Comparison of ENCODE assay signal across 8 mouse cellular contexts in genomic region chr5:53809115-53809991, GRCm38 (mm10). TPM values are rescaled to one million over a fixed set of nuclear protein-coding genes. Genes with fewer than 3 reads are reported as not detected.
DNase-seq lines count a peak whose midpoint lies in the region; ATAC-seq and TF ChIP-seq lines count a peak whose summit lies in the region.

Gene Tbc1d19 (plus strand): TSS chr5:53809606.

- H3K4me3 ChIP-seq in ES-Bruce4 (ENCODE audit: low read depth, low read length) = peak within 1 kb of the TSS; percentile 73
- H3K4me3 ChIP-seq in forebrain, embryonic 15.5 days = peak within 1 kb of the TSS; percentile 95
- peak within 1 kb of the TSS; percentile 79 for H3K4me3 ChIP-seq in liver, postnatal 0 days (ENCODE audit: low read depth, low read length)
- H3K4me3 ChIP-seq in neural tube, embryonic 13.5 days = peak within 1 kb of the TSS; percentile 84

- peak within 1 kb of the TSS; percentile 16; the same call in 1 of the 2 replicates for H3K9ac ChIP-seq in ES-Bruce4 (ENCODE audit: low read depth, poor library complexity, severe bottlenecking)
- H3K9ac ChIP-seq in forebrain, embryonic 15.5 days (replicated peaks) = peak within 1 kb of the TSS; percentile 86
- peak within 1 kb of the TSS; percentile 60 for H3K9ac ChIP-seq in liver, postnatal 0 days (replicated peaks)
- peak within 1 kb of the TSS; percentile 86 for H3K9ac ChIP-seq in neural tube, embryonic 13.5 days

- TF ChIP-seq POLR2A in ES-Bruce4 (IDR thresholded peaks at IDR 0.05; ENCODE audit: insufficient read depth, low read length) = no peak

- no peak for TF ChIP-seq EP300 in ES-Bruce4 (IDR thresholded peaks at IDR 0.05; ENCODE audit: insufficient read depth, low read depth, low read length)
- TF ChIP-seq EP300 in liver, postnatal 0 days (IDR thresholded peaks at IDR 0.05; ENCODE audit: low read depth) = no peak

- peak; percentile 99 for ATAC-seq in forebrain, embryonic 15.5 days (replicated peaks)
- ATAC-seq in liver, postnatal 0 days = peak; percentile 98
- peak; percentile 99 for ATAC-seq in neural tube, embryonic 13.5 days (ENCODE audit: low read depth)

- no peak within 1 kb of the TSS for H3K27ac ChIP-seq in ES-Bruce4 (ENCODE audit: insufficient read depth, low read length)
- H3K27ac ChIP-seq in forebrain, embryonic 15.5 days (replicated peaks) = peak within 1 kb of the TSS; percentile 64
- H3K27ac ChIP-seq in liver, postnatal 0 days (ENCODE audit: low read depth) = no peak within 1 kb of the TSS
- peak within 1 kb of the TSS; percentile 73 for H3K27ac ChIP-seq in neural tube, embryonic 13.5 days (replicated peaks)

- intact Hi-C loops in heart, postnatal 14 days (cut with DNase I) = no loop called here

- peak within 1 kb of the TSS; percentile 78 for H3K4me2 ChIP-seq in forebrain, embryonic 15.5 days (replicated peaks)
- H3K4me2 ChIP-seq in liver, postnatal 0 days (ENCODE audit: low read depth, low read length) = peak within 1 kb of the TSS; percentile 83
- H3K4me2 ChIP-seq in neural tube, embryonic 13.5 days = peak within 1 kb of the TSS; percentile 73

- no peaks in the 10 kb centered on the region for H3K4me1 ChIP-seq in ES-Bruce4 (ENCODE audit: control insufficient read depth, insufficient read depth, low read length)
- H3K4me1 ChIP-seq in forebrain, embryonic 15.5 days = peaks cover 23% of the 10 kb centered on the region
- H3K4me1 ChIP-seq in liver, postnatal 0 days (ENCODE audit: insufficient read depth) = peaks cover 7% of the 10 kb centered on the region
- peaks cover 20% of the 10 kb centered on the region for H3K4me1 ChIP-seq in neural tube, embryonic 13.5 days (replicated peaks)

- DNase-seq in cerebellum, adult 11-12 months = peak; percentile 78
- DNase-seq in heart, postnatal 14 days = peak; percentile 84 to 89
- peak; percentile 86 for DNase-seq in layer of hippocampus, adult 11-12 months (ENCODE audit: low spot score)
- DNase-seq in liver, postnatal 0 days = peak; percentile 78
- DNase-seq in telencephalon, adult 2 months (ENCODE audit: low read depth, low spot score) = peak; percentile 84

- H3K27me3 ChIP-seq in ES-Bruce4 (ENCODE audit: control insufficient read depth, insufficient read depth, low read length, poor library complexity, severe bottlenecking) = no peaks in the 10 kb centered on the region
- H3K27me3 ChIP-seq in forebrain, embryonic 15.5 days = no peaks in the 10 kb centered on the region; the same call in 1 of the 2 replicates
- no peaks in the 10 kb centered on the region for H3K27me3 ChIP-seq in liver, postnatal 0 days (ENCODE audit: insufficient read depth, low read length)
- no peaks in the 10 kb centered on the region for H3K27me3 ChIP-seq in neural tube, embryonic 13.5 days

- WGBS in forebrain, embryonic 15.5 days = 5% methylated on average over 36 of the region's 36 CpGs
- WGBS in liver, postnatal 0 days (ENCODE audit: insufficient replicate concordance) = 9% methylated on average over 36 of the region's 36 CpGs
- WGBS in neural tube, embryonic 13.5 days = 6% methylated on average over 36 of the region's 36 CpGs

- H3K36me3 ChIP-seq in ES-Bruce4 (ENCODE audit: control insufficient read depth, insufficient read depth, low read length, poor library complexity, severe bottlenecking) = no peaks in the 10 kb centered on the region
- H3K36me3 ChIP-seq in forebrain, embryonic 15.5 days = no peaks in the 10 kb centered on the region
- H3K36me3 ChIP-seq in liver, postnatal 0 days (replicated peaks; ENCODE audit: insufficient read depth, low read length) = no peaks in the 10 kb centered on the region
- H3K36me3 ChIP-seq in neural tube, embryonic 13.5 days = no peaks in the 10 kb centered on the region

- no peak for TF ChIP-seq CTCF in ES-Bruce4 (IDR thresholded peaks at IDR 0.05; ENCODE audit: low read depth, low read length)
- TF ChIP-seq CTCF in liver, postnatal 0 days (IDR thresholded peaks at IDR 0.05; ENCODE audit: low read depth) = no peak

- no peaks in the 10 kb centered on the region for H3K9me3 ChIP-seq in ES-Bruce4 (replicated peaks; ENCODE audit: control insufficient read depth, insufficient read depth, low read length, poor library complexity, severe bottlenecking)
- H3K9me3 ChIP-seq in forebrain, embryonic 15.5 days = no peaks in the 10 kb centered on the region
- no peaks in the 10 kb centered on the region for H3K9me3 ChIP-seq in liver, postnatal 0 days (ENCODE audit: low read length)
- H3K9me3 ChIP-seq in neural tube, embryonic 13.5 days = no peaks in the 10 kb centered on the region

RNA-seq across cellular contexts. Expression of gene Tbc1d19, which starts in this region (rescaled TPM):
- 22.5 and 25.3 TPM in 2 replicates for polyA plus RNA-seq in ES-Bruce4 (2011; ENCODE audit: insufficient read depth, insufficient read length, low read depth, missing spikeins)
- 61.8 and 64.1 TPM in 2 replicates for polyA plus RNA-seq in forebrain, embryonic 15.5 days (2015; fragmentation: Nextera tagmentation; extraction: Ambion mirVana)
- 10 to 100 TPM; 18.1 to 18.2 TPM for total RNA-seq in heart, postnatal 14 days (2021)
- polyA plus RNA-seq in liver, postnatal 0 days (2015; fragmentation: Nextera tagmentation; extraction: Ambion mirVana) = 3.3 and 3.7 TPM in 2 replicates
- polyA plus RNA-seq in neural tube, embryonic 13.5 days (2015; fragmentation: Nextera tagmentation; extraction: Ambion mirVana) = 69.3 and 73.4 TPM in 2 replicates

Comparison
In these comparisons a context has a peak if more than half of its experiments do, and no peak if none do; other contexts are left out.
1. H3K27ac ChIP-seq: peak in forebrain, embryonic 15.5 days (single experiment) and neural tube, embryonic 13.5 days (single experiment); none in ES-Bruce4 (single experiment) and liver, postnatal 0 days (single experiment).
2. H3K9ac ChIP-seq: peak in every context shown above with its lines; median percentile 86 in forebrain, embryonic 15.5 days; 86 in neural tube, embryonic 13.5 days; 60 in liver, postnatal 0 days; 16 in ES-Bruce4.
3. Peak in every context shown above with its lines, with median percentiles within 50 percentile points of each other: H3K4me3 ChIP-seq, DNase-seq, ATAC-seq and H3K4me2 ChIP-seq.